ENCODE assay signal across 17 mouse cellular contexts in the genomic region with DNA sequence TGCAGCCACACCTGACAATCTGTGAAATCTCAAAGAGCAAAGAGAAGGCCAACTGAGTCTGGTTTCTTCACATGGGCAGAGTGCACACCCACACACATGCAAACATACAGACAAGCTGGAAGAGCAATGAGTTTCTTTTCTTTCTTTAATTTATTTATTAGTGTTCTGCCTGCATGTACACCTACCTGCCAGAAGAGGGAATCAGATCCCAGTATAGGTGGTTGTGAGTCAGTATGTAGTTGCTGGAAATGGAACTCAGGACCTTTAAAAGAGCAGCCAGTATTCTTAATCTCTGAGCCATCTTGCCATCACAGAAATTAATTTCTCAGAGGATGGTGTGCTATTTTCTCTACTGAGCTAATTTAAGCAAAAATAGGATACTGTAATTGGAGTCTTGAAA.
A peak's percentile ranks its signal among the peaks of the same experiment; 100 is the strongest.
DNase-seq lines count a peak whose midpoint lies in the region; ATAC-seq and TF ChIP-seq lines count a peak whose summit lies in the region.
"Had no signal": no experiment of that assay in that cellular context is flagged by ENCODE, and none has a peak within 500 bp of the region (broad histone marks: within the 10 kb centered on the region; RNA-seq: fewer than 3 reads in every experiment).

No protein-coding gene starts in this region.

- 0 out of 2 replicates have a peak, but pooled peaks cover 12% of the 10 kb centered on the region for H3K36me3 ChIP-seq in hindbrain, embryonic 10.5 days
- H3K36me3 ChIP-seq: heart, embryonic 15.5 days; hindbrain, embryonic 15.5 days; limb, embryonic 13.5 days; midbrain, embryonic 13.5 days had no signal

- peak; percentile 36 for TF ChIP-seq CTCF in left cerebral cortex, adult 2 months (IDR thresholded peaks at IDR 0.05)

- no peaks in the 10 kb centered on the region for H3K9me3 ChIP-seq in hindbrain, embryonic 10.5 days
- H3K9me3 ChIP-seq: forebrain, embryonic 13.5 days; heart, embryonic 15.5 days; hindbrain, embryonic 15.5 days; limb, embryonic 13.5 days; midbrain, embryonic 13.5 days had no signal

- ATAC-seq in CD4-positive, CD25-positive, alpha-beta regulatory T cell, adult 4 months = peak; percentile 49
- ATAC-seq: forebrain, embryonic 13.5 days; midbrain, embryonic 13.5 days had no signal

- DNase-seq in left cerebral cortex, adult 2 months (ENCODE audit: extremely low spot score in 1 of 2, low spot score in 2 of 2) = no peak
- no peak for DNase-seq in left cerebral cortex, postnatal 14 days (ENCODE audit: low spot score in 2 of 2)
- peak; percentile 53 for DNase-seq in 416B (ENCODE audit: low read depth)
- peak; percentile 21 for DNase-seq in fat pad, adult 2 months (ENCODE audit: extremely low read depth, low read depth, low spot score)
- no peak for DNase-seq in hindbrain, embryonic 10.5 days (ENCODE audit: low spot score)
- DNase-seq in left cerebral cortex, adult 9 months (ENCODE audit: low spot score in 2 of 2) = no peak
- DNase-seq: cerebellum, adult 11-12 months; gastrocnemius, postnatal 10 days; kidney, postnatal 10 days; layer of hippocampus, adult 9-11 months; right cerebral cortex, postnatal 25 days had no signal

- no peak overlapping the region for H3K27ac ChIP-seq in left cerebral cortex, adult 2 months
- no peak overlapping the region for H3K27ac ChIP-seq in hindbrain, embryonic 10.5 days
- H3K27ac ChIP-seq: forebrain, embryonic 13.5 days; heart, embryonic 15.5 days; hindbrain, embryonic 15.5 days; limb, embryonic 13.5 days; midbrain, embryonic 13.5 days had no signal

- peaks cover 5% of the 10 kb centered on the region for H3K4me1 ChIP-seq in hindbrain, embryonic 10.5 days (replicated peaks)

- intact Hi-C loops in left cerebral cortex, adult 2 months (cut with DNase I) = no loop called here
- intact Hi-C loops in left cerebral cortex, postnatal 14 days (cut with DNase I) = no loop called here

- H3K27me3 ChIP-seq in hindbrain, embryonic 10.5 days (ENCODE audit: insufficient read depth, poor library complexity, severe bottlenecking) = no peaks in the 10 kb centered on the region
- H3K27me3 ChIP-seq: forebrain, embryonic 13.5 days; heart, embryonic 15.5 days; hindbrain, embryonic 15.5 days; limb, embryonic 13.5 days; midbrain, embryonic 13.5 days had no signal

- H3K4me3 ChIP-seq in left cerebral cortex, adult 2 months = no peak overlapping the region
- no peak overlapping the region for H3K4me3 ChIP-seq in hindbrain, embryonic 10.5 days
- H3K4me3 ChIP-seq: forebrain, embryonic 13.5 days; heart, embryonic 15.5 days; hindbrain, embryonic 15.5 days; limb, embryonic 13.5 days; midbrain, embryonic 13.5 days had no signal

Comparison
In these comparisons a context has a peak if more than half of its experiments do, and no peak if none do; other contexts are left out.
1. DNase-seq: peak in 416B (single experiment) and fat pad, adult 2 months (single experiment); none in left cerebral cortex, adult 2 months (0 of 2), left cerebral cortex, postnatal 14 days (0 of 2), hindbrain, embryonic 10.5 days (single experiment) and left cerebral cortex, adult 9 months (0 of 2).